Mouse (Mus musculus): Measurements from ENCODE around the gene Cacna1d.

DNA sequence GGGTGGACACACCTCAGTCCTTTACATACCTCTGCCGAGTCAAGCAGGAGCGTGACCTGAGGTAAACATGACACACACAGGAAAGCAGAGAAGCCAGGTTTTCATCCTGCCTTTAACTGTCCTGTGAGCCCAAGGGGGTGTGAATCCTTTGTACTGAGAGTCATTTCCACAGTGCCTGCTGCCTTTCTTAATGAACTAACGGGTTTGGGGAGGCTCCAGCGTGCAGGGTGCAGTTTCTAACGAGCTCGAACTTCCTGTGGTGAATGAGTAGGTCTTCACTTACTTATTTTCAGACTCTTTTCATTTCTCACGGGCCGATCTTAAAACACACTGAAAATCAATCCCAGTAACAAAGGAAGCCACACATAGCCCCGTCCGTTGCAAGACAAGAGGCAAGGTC, 476.8 kb downstream of the Cacna1d start:
- no peak for TF ChIP-seq SIN3A (IDR thresholded peaks at IDR 0.05; ENCODE audit: low read length)
- no peak for TF ChIP-seq CTCF (conservative IDR thresholded peaks at IDR 0.05 in 1 of 2, IDR thresholded peaks at IDR 0.05 in 1 of 2; ENCODE audit: low read depth in 2 of 2, low read length in 2 of 2)
- no peak for TF ChIP-seq POLR2A (IDR thresholded peaks at IDR 0.05; ENCODE audit: low read depth, low read length)
- no peak for TF ChIP-seq ETS1 (conservative IDR thresholded peaks at IDR 0.05; ENCODE audit: low read depth, low read length)
- no peak for TF ChIP-seq EP300 (IDR thresholded peaks at IDR 0.05; ENCODE audit: low read length)
- no peak for TF ChIP-seq IRF4 (IDR thresholded peaks at IDR 0.05; ENCODE audit: low read depth, low read length)
- TF ChIP-seq TCF12 (IDR thresholded peaks at IDR 0.05; ENCODE audit: low read depth, low read length): no peak
- TF ChIP-seq ZNF384 (IDR thresholded peaks at IDR 0.05; ENCODE audit: low read depth, low read length): no peak
- no peak for TF ChIP-seq ZC3H11A (IDR thresholded peaks at IDR 0.05; ENCODE audit: low read depth, low read length)

All from CH12.LX (cell line).